24 mouse cellular contexts compared by ENCODE assay signal in the genomic region with DNA sequence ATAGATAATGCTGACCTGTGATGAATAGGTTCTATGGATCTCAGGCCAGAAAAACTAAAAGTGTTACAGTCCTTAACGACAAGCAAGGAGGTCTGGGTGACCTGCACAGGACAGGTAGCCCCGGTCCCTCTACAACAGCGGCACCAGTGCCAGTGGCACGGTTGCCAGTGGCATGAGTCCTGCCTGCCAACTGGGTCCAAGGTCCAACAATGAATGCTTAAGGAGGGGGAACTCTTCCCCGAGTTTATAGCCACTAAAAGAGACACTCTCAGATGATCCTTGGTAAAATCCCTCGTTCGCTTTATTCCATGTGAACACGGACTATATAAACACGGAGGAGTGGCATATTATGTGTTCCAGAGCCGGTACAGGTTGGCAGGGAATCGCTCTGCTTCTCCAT. TPM values are rescaled to one million over a fixed set of nuclear protein-coding genes. Genes with fewer than 3 reads are reported as not detected.
DNase-seq lines count a peak whose midpoint lies in the region; ATAC-seq and TF ChIP-seq lines count a peak whose summit lies in the region.
"Had no signal": no experiment of that assay in that cellular context is flagged by ENCODE, and none has a peak within 500 bp of the region (broad histone marks: within the 10 kb centered on the region; RNA-seq: fewer than 3 reads in every experiment).

No protein-coding gene starts in this region.

- no peaks in the 10 kb centered on the region for H3K4me1 ChIP-seq in kidney, adult 2 months (ENCODE audit: control insufficient read depth, insufficient read depth, low read length)
- H3K4me1 ChIP-seq in kidney, embryonic 14.5 days (ENCODE audit: control insufficient read depth, insufficient read depth, low read length): no peaks in the 10 kb centered on the region
- no peaks in the 10 kb centered on the region for H3K4me1 ChIP-seq in kidney, embryonic 15.5 days
- H3K4me1 ChIP-seq in limb, embryonic 10.5 days: no peaks in the 10 kb centered on the region
- H3K4me1 ChIP-seq: embryonic facial prominence, embryonic 13.5 days; embryonic facial prominence, embryonic 15.5 days; forebrain, embryonic 10.5 days; forebrain, embryonic 12.5 days had no signal

- H3K9ac ChIP-seq in kidney, embryonic 14.5 days (ENCODE audit: low read depth, low read length): no peak overlapping the region
- no peak overlapping the region for H3K9ac ChIP-seq in kidney, embryonic 15.5 days
- H3K9ac ChIP-seq: embryonic facial prominence, embryonic 13.5 days; embryonic facial prominence, embryonic 15.5 days; forebrain, embryonic 12.5 days had no signal

- H3K4me3 ChIP-seq in kidney, adult 2 months (ENCODE audit: insufficient read depth, low read depth, low read length): no peak overlapping the region
- H3K4me3 ChIP-seq in kidney, embryonic 14.5 days (ENCODE audit: low read length): no peak overlapping the region
- H3K4me3 ChIP-seq in kidney, embryonic 15.5 days (replicated peaks): no peak overlapping the region
- H3K4me3 ChIP-seq in limb, embryonic 10.5 days: no peak overlapping the region
- H3K4me3 ChIP-seq: embryonic facial prominence, embryonic 13.5 days; embryonic facial prominence, embryonic 15.5 days; erythroblast, embryonic 14.5 days; forebrain, embryonic 10.5 days; forebrain, embryonic 12.5 days had no signal

- no peak overlapping the region for H3K4me2 ChIP-seq in kidney, embryonic 14.5 days (replicated peaks; ENCODE audit: low read depth, low read length)
- no peak overlapping the region for H3K4me2 ChIP-seq in kidney, embryonic 15.5 days
- H3K4me2 ChIP-seq: embryonic facial prominence, embryonic 13.5 days; embryonic facial prominence, embryonic 15.5 days; forebrain, embryonic 12.5 days had no signal

- no peak for ATAC-seq in kidney, embryonic 14.5 days (ENCODE audit: low FRiP score, low TSS enrichment)
- no peak for ATAC-seq in kidney, embryonic 15.5 days (replicated peaks; ENCODE audit: low FRiP score)
- ATAC-seq: forebrain, embryonic 14.5 days had no signal

- no peak for TF ChIP-seq CTCF in kidney, adult 2 months (conservative IDR thresholded peaks at IDR 0.05; ENCODE audit: insufficient read depth, insufficient read length, low read depth, low read length)

- no peaks in the 10 kb centered on the region for H3K27me3 ChIP-seq in kidney, adult 2 months (replicated peaks; ENCODE audit: control insufficient read depth, insufficient read depth, low read length)
- no peaks in the 10 kb centered on the region for H3K27me3 ChIP-seq in kidney, embryonic 14.5 days (ENCODE audit: control insufficient read depth, insufficient read depth, low read length)
- H3K27me3 ChIP-seq in kidney, embryonic 15.5 days: no peaks in the 10 kb centered on the region
- H3K27me3 ChIP-seq in limb, embryonic 10.5 days (ENCODE audit: low read depth, poor library complexity, severe bottlenecking): no peaks in the 10 kb centered on the region
- H3K27me3 ChIP-seq: embryonic facial prominence, embryonic 13.5 days; embryonic facial prominence, embryonic 15.5 days; forebrain, embryonic 12.5 days had no signal

- DNase-seq in kidney, adult 11 months: peak; percentile 5
- DNase-seq in kidney, postnatal 4 days: no peak
- peak; percentile 49 for DNase-seq in kidney, adult 2 months
- peak; percentile 22 for DNase-seq in kidney, adult 9 months
- peak; percentile 52 for DNase-seq in large intestine, adult 2 months (ENCODE audit: low read depth, low spot score)
- no peak for DNase-seq in limb, embryonic 10.5 days (ENCODE audit: low spot score)
- DNase-seq: adrenal gland, adult 2 months; adrenal gland, postnatal 10 days; adrenal gland, postnatal 25 days; cerebellum, adult 11 months; cerebellum, adult 18-20 months; cerebellum, adult 8-10 months; cerebellum, adult 9-11 months; cerebellum, postnatal 14 days; cerebellum, postnatal 36 days; embryo, embryonic 11 days had no signal

- H3K27ac ChIP-seq in kidney, adult 2 months (ENCODE audit: insufficient read depth, low read depth, low read length): no peak overlapping the region
- no peak overlapping the region for H3K27ac ChIP-seq in kidney, embryonic 14.5 days (ENCODE audit: low read depth, low read length)
- H3K27ac ChIP-seq in kidney, embryonic 15.5 days: no peak overlapping the region
- no peak overlapping the region for H3K27ac ChIP-seq in limb, embryonic 10.5 days
- H3K27ac ChIP-seq: embryonic facial prominence, embryonic 13.5 days; embryonic facial prominence, embryonic 15.5 days; forebrain, embryonic 10.5 days; forebrain, embryonic 12.5 days had no signal

- 72% methylated on average over 11 of the region's 11 CpGs for whole genome bisulfite sequencing in kidney, adult 2 months
- 87% methylated on average over 11 of the region's 11 CpGs for WGBS in kidney, embryonic 14.5 days
- 85% methylated on average over 11 of the region's 11 CpGs for WGBS in kidney, embryonic 15.5 days
- WGBS in large intestine, adult 2 months: 38% methylated on average over 11 of the region's 11 CpGs
- 92% methylated on average over 11 of the region's 11 CpGs for WGBS in limb, embryonic 10.5 days

- TF ChIP-seq POLR2A in kidney, adult 2 months (IDR thresholded peaks at IDR 0.05; ENCODE audit: low read depth, low read length): no peak

- no peaks in the 10 kb centered on the region for H3K9me3 ChIP-seq in kidney, embryonic 14.5 days (ENCODE audit: control insufficient read depth, low read length)
- H3K9me3 ChIP-seq in kidney, embryonic 15.5 days (replicated peaks): no peaks in the 10 kb centered on the region
- H3K9me3 ChIP-seq in limb, embryonic 10.5 days (replicated peaks): no peaks in the 10 kb centered on the region
- H3K9me3 ChIP-seq: embryonic facial prominence, embryonic 13.5 days; embryonic facial prominence, embryonic 15.5 days; forebrain, embryonic 10.5 days; forebrain, embryonic 12.5 days had no signal

- no peaks in the 10 kb centered on the region for H3K36me3 ChIP-seq in kidney, adult 2 months (ENCODE audit: control insufficient read depth, insufficient read depth, low read length)
- H3K36me3 ChIP-seq in kidney, embryonic 14.5 days (ENCODE audit: control insufficient read depth, insufficient read depth, low read length): no peaks in the 10 kb centered on the region
- H3K36me3 ChIP-seq in kidney, embryonic 15.5 days: no peaks in the 10 kb centered on the region
- no peaks in the 10 kb centered on the region for H3K36me3 ChIP-seq in limb, embryonic 10.5 days
- H3K36me3 ChIP-seq: embryonic facial prominence, embryonic 13.5 days; embryonic facial prominence, embryonic 15.5 days; forebrain, embryonic 10.5 days; forebrain, embryonic 12.5 days had no signal

RNA-seq across cellular contexts. Expression of a gene that starts 47.8 kb away (rescaled TPM):
- 0.72 and 0.81 TPM in 2 replicates for polyA plus RNA-seq in kidney, adult 2 months (2012; rRNA removed)
- polyA plus RNA-seq in kidney, embryonic 14.5 days (2014; fragmentation: Nextera tagmentation; extraction: Ambion mirVana): 1.3 and 1.4 TPM in 2 replicates
- polyA plus RNA-seq in kidney, embryonic 15.5 days (2015; fragmentation: Nextera tagmentation; extraction: Ambion mirVana): 1.4 and 1.6 TPM in 2 replicates
- not detected in 2 replicates for polyA plus RNA-seq in large intestine, adult 2 months (2012; rRNA removed)
- polyA plus RNA-seq in limb, embryonic 10.5 days (2016; fragmentation: Nextera tagmentation; extraction: Ambion mirVana): 0.71 and 0.73 TPM in 2 replicates
- polyA plus RNA-seq: erythroblast, embryonic 14.5 days had no signal

RNA-seq across cellular contexts. Expression of a gene that starts 47.8 kb away (rescaled TPM):
- 12.1 and 12.5 TPM in 2 replicates for polyA plus RNA-seq in kidney, adult 2 months (2012; rRNA removed)
- 11.9 and 14.4 TPM in 2 replicates for polyA plus RNA-seq in kidney, embryonic 14.5 days (2014; fragmentation: Nextera tagmentation; extraction: Ambion mirVana)
- polyA plus RNA-seq in kidney, embryonic 15.5 days (2015; fragmentation: Nextera tagmentation; extraction: Ambion mirVana): 12.2 and 14.2 TPM in 2 replicates
- 7.9 and 11.6 TPM in 2 replicates for polyA plus RNA-seq in large intestine, adult 2 months (2012; rRNA removed)
- 11.3 and 13.9 TPM in 2 replicates for polyA plus RNA-seq in limb, embryonic 10.5 days (2016; fragmentation: Nextera tagmentation; extraction: Ambion mirVana)
- polyA plus RNA-seq: erythroblast, embryonic 14.5 days had no signal

Comparison
In these comparisons a context has a peak if more than half of its experiments do, and no peak if none do; other contexts are left out.
1. DNase-seq: peak in kidney, adult 11 months (single experiment), kidney, adult 2 months (single experiment), kidney, adult 9 months (single experiment) and large intestine, adult 2 months (single experiment); none in kidney, postnatal 4 days (0 of 2) and limb, embryonic 10.5 days (single experiment).